Mouse (Mus musculus) lung, adult 2 months (tissue): ENCODE data around the gene Rad51d. TPM values are rescaled to one million over a fixed set of nuclear protein-coding genes. Genes with fewer than 3 reads are reported as not detected.
"Not testable (repeated sequence)": the region's sequence is repeated elsewhere in the genome, so short reads cannot be mapped to it uniquely, and the experiment has no call there.

Experiments used
- DNase-seq: peaks from one replicate; pipeline ENCODE4 v3.0.0; 2022
- H3K4me1 ChIP-seq: fragments of 200-500 bp; 2 replicates; pipeline ENCODE4 v1.6.1; 2011; ENCODE audit warnings: low read length; ENCODE audit not compliant: control insufficient read depth, insufficient read depth
- H3K4me3 ChIP-seq: fragments of 200-500 bp; replicated peaks from 2 replicates; pipeline ENCODE3; 2011; ENCODE audit warnings: low read depth, mild to moderate bottlenecking, control low read depth, low read length; ENCODE audit errors: extremely low read depth
- CTCF ChIP-seq: fragments of 200-500 bp; IDR thresholded peaks from 2 replicates; pipeline ENCODE4 v1.5.1; 2011; ENCODE audit warnings: mild to moderate bottlenecking, low read length, control low read depth; ENCODE audit not compliant: insufficient read depth
- POLR2A ChIP-seq: fragments of 200-500 bp; IDR thresholded peaks from 2 replicates; pipeline ENCODE4 v1.6.1; 2011; ENCODE audit warnings: low read depth, mild to moderate bottlenecking, control low read depth, low read length, borderline replicate concordance; ENCODE audit errors: extremely low read depth
- WGBS: fragments of 180-500 bp; shearing (Covaris S2); methylation state at CpG from one replicate; pipeline ENCODE4 v1.1.7; 2018; 5-methylcytosine and 5-hydroxymethylcytosine counted together
- polyA plus RNA-seq: library from polyadenylated mRNA; depleted of rRNA; stranded (reverse); fragments of >200 nt; gene quantifications from 2 replicates; pipeline ENCODE4 v1.2.3, GENCODE M21; 2012; rRNA removed

Gene Rad51d
- 9.3 and 11.7 TPM in 2 replicates for polyA plus RNA-seq

GRCm38 (mm10) chr11:82890342-82890762 lies at the start of gene Rad51d:
Gene Rad51d (minus strand): TSS chr11:82890614.
- DNase-seq: peak; percentile 93
- peak within 1 kb of the TSS; percentile 88 for H3K4me3 ChIP-seq
- TF ChIP-seq CTCF: peak; percentile 91
- TF ChIP-seq POLR2A: peak; percentile 83; the same call in 1 of the 2 replicates
- under 1% methylated on average over 26 of the region's 26 CpGs for WGBS
- peaks cover 6% of the 10 kb centered on the region; the same call in 1 of the 2 replicates for H3K4me1 ChIP-seq

DNA sequence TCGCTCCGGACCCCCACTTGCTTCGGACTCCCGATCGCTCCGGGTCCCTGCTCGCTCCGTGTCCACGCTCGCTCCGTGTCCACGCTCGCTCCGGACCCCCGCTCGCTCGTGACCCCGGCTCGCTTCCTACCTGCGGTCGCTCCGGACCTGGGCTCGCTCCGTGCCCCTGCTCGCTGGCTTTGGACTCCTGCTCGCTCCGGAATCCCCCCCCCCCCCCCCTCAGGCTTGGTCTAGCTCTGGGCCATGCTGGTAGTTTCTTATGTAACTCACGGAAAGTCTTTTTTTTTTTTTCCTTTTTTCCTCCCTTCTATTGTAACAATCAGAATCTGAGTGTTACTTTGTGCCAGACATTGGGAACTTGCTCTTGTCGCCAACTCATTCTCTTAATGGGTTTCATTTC lies 42.8 kb upstream of the Rad51d start:
- peaks cover 7% of the 10 kb centered on the region for H3K4me1 ChIP-seq
- no peak for TF ChIP-seq CTCF
- TF ChIP-seq POLR2A: no peak
- H3K4me3 ChIP-seq: peak overlapping the region; percentile 72
- DNase-seq: no peak
- 3% methylated on average over 29 of the region's 29 CpGs for WGBS

DNA sequence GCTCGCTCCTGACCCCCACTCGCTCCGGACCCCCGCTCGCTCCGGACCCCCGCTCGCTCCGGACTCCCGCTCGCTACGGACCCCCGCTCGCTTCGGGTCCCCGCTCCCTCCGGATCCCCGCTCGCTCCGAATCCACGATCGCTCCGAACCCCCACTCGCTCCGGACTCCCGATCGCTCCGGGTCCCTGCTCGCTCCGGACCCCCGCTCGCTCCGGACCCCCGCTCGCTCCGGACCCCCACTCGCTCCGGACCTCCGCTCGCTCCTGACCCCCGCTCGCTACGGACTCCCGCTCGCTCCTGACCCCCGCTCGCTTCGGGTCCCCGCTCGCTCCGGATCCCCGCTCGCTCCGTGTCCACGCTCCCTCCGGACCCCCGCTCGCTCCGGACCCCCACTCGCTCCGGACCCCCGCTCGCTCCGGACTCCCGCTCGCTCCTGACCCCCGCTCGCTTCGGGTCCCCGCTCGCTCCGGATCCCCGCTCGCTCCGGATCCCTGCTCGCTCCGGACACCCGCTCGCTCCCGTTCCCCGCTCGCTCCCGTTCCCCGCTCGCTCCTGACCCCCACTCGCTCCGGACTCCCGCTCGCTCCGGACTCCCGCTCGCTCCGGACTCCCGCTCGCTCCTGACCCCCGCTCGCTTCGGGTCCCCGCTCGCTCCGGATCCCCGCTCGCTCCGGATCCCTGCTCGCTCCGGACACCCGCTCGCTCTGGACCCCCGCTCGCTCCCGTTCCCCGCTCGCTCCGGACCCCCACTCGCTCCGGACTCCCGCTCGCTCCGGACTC lies 41.4 kb upstream of the Rad51d start:
- H3K4me3 ChIP-seq: peak overlapping the region; percentile 41
- DNase-seq, H3K4me1 ChIP-seq: not testable (repeated sequence)
- whole genome bisulfite sequencing: 2% methylated on average over 109 of the region's 119 CpGs

DNA sequence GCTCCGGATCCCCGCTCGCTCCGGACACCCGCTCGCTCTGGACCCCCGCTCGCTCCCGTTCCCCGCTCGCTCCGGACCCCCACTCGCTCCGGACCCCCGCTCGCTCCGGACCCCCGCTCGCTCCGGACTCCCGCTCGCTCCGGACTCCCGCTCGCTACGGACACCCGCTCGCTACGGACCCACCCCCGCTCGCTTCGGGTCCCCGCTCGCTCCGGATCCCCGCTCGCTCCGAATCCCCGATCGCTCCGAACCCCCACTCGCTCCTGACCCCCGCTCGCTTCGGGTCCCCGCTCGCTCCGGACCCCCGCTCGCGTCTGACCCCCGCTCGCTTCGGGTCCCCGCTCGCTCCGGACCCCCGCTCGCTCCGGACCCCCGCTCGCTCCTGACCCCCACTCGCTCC lies 40.7 kb upstream of the Rad51d start:
- H3K4me1 ChIP-seq, DNase-seq: not testable (repeated sequence)
- H3K4me3 ChIP-seq: peak overlapping the region; percentile 28
- WGBS: 5% methylated on average over 48 of the region's 63 CpGs

DNA sequence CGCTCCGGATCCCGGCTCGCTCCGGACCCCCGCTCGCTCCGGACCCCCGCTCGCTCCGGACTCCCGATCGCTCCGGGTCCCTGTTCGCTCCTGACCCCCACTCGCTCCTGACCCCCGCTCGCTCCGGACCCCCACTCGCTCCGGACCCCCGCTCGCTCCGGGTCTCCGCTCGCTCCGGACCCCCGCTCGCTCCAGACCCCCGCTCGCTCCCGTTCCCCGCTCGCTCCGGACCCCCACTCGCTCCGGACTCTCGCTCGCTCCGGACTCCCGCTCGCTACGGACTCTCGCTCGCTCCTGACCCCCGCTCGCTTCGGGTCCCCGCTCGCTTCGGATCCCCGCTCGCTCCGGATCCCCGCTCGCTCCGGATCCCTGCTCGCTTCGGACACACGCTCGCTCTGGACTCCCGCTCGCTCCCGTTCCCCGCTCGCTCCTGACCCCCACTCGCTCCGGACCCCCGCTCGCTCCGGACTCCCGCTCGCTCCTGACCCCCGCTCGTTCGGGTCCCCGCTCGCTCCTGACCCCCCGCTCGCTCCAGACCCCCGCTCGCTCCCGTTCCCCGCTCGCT lies 40.1 kb upstream of the Rad51d start:
- H3K4me1 ChIP-seq, DNase-seq, H3K4me3 ChIP-seq: not testable (repeated sequence)
- 4% methylated on average over 78 of the region's 85 CpGs for WGBS

DNA sequence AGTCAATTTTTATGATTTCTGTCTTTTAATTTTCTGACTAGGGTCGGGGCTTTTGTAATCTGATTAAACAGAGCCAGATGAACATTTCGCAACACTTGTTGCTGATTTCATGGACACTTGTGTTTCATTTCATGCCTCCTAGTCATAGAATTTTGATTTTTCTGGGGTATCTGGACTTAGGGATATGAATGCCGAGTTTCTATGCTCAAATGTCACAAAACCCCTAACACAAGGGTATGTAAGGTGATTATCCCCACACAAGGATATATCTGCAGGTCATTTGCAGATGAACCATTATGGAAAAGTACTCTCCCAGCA lies 39.2 kb upstream of the Rad51d start:
- H3K4me3 ChIP-seq: no peak overlapping the region
- H3K4me1 ChIP-seq: peaks cover 7% of the 10 kb centered on the region
- WGBS: 53% methylated on average over 3 of the region's 3 CpGs
- no peak for DNase-seq
- no peak for TF ChIP-seq POLR2A
- no peak for TF ChIP-seq CTCF

DNA sequence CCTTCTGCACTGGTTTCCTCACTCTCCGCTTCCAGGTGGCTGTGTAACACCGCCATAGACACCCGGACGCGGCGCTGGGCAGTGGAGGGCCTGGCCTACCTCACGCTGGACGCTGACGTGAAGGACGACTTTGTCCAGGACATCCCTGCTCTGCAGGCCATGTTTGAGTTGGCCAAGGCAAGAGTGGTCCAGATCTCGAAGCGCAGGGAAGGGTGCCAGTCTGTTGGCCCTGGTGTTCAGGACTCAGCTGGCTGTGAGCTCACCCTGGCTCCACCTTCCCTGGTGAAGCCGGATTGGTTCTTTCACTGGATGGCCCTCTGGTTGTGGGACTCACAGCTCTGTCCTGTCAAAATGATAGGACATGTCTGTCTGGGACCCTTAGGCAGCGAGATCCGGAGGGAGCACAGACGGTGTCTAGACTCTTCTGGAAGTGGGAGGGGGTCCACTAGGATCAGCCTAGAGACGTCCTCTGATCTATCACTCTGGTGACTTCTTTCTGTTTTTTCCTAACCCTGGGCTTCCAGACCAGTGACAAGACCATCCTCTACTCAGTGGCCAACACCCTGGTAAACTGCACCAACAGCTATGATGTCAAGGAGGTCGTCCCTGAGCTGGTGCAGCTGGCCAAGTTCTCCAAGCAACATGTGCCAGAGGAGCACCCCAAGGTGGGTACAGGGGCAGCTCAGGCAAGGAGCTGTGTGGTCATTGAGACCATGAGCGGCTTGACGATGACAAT lies 38.7 kb upstream of the Rad51d start:
- Histone ChIP-seq H3K4me1 (peaks cover 7% of the 10 kb centered on the region), H3K4me3 (no peak overlapping the region)
- DNase-seq: no peak
- TF ChIP-seq POLR2A (no peak), CTCF (no peak)
- WGBS: 58% methylated on average over 20 of the region's 20 CpGs

DNA sequence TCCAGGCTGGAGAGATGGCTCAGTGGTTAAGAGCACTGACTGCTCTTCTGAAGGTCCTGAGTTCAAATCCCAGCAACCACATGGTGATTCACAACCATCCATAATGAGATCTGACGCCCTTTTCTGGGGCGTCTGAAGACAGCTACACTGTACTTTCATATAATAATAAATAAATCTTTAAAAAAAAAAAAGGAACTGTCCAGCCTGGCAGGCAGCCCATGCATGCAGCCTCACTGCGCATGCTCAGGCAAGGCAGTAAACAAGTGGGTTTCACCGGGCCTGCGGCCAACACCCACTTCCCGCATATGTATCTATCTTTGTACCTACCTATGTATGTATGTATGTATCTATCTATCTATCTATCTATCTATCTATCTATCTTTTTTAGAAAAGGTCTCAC lies 33.5 kb upstream of the Rad51d start:
- 36% methylated on average over 6 of the region's 6 CpGs for WGBS
- not testable (repeated sequence) for H3K4me3 ChIP-seq, H3K4me1 ChIP-seq, DNase-seq

DNA sequence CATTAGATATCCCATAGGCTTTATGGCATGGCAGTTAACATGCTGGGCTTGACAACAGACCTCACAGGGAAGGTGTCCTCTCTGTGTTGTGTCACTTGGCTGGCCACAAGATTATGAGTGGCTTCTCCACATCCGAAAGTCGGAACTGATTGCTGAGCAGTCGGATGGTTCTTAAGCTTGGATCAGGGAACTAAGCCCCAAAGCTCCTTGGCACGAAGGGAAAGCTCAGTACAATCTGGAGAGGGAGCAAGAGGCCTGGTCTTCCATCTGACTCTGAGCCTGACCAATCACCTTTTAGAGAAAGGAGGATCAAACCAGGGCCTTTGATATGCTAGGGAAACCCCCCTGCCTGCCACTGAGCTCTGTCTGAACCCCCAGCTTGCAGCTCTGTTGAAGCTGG lies 31.3 kb upstream of the Rad51d start:
- no peak for TF ChIP-seq POLR2A
- Histone ChIP-seq H3K4me1 (no peaks in the 10 kb centered on the region), H3K4me3 (no peak overlapping the region)
- 75% methylated on average over 4 of the region's 4 CpGs for WGBS
- DNase-seq: no peak

- no peak for TF ChIP-seq CTCF
- no peak for TF ChIP-seq POLR2A
Measured at GRCm38 (mm10) chr11:82920768-82921167, 30.4 kb upstream of the Rad51d start.

More at GRCm38 (mm10) chr11:82920768-82921167, 30.4 kb upstream of the Rad51d start:
- Histone ChIP-seq H3K4me1 (no peaks in the 10 kb centered on the region), H3K4me3 (no peak overlapping the region)
- no peak for DNase-seq
- 49% methylated on average over 10 of the region's 10 CpGs for WGBS
